Mouse (Mus musculus) liver, embryonic 14.5 days (tissue): ENCODE measurements around the gene Riok2. TPM values are rescaled to one million over a fixed set of nuclear protein-coding genes. Genes with fewer than 3 reads are reported as not detected.

Experiments used
- ATAC-seq: fragments of 200-750 bp; cut with Nextera tagmentation; 2 replicates; pipeline ENCODE4 v1.8.0; 2017; ENCODE audit warnings: moderate number of reproducible peaks, mild to moderate bottlenecking, moderate library complexity; ENCODE audit not compliant: insufficient read depth
- DNase-seq, 3 experiments: peaks; one replicate each; pipeline ENCODE4 v3.0.0-alpha.2; 2012 to 2013; ENCODE audit warnings: low read depth in 3 of 3, low spot score in 3 of 3
- H3K27ac ChIP-seq: fragments of 300-500 bp; sonication (generic); 2 replicates; pipeline ENCODE4 v1.5.1; 2014; ENCODE audit warnings: moderate library complexity, mild to moderate bottlenecking, control low read depth, inconsistent platforms
- H3K27me3 ChIP-seq: fragments of 300-500 bp; sonication (generic); 2 replicates; pipeline ENCODE4 v1.6.1; 2014; ENCODE audit warnings: mild to moderate bottlenecking, low read length, moderate library complexity; ENCODE audit not compliant: control insufficient read depth, insufficient read depth
- H3K36me3 ChIP-seq: fragments of 300-500 bp; sonication (generic); replicated peaks from 2 replicates; pipeline ENCODE4 v1.6.1; 2014; ENCODE audit warnings: low read depth; ENCODE audit not compliant: control insufficient read depth, insufficient read depth
- H3K4me1 ChIP-seq, 2 experiments: fragments of 200-500 bp in 1 of 2; fragments of 300-500 bp in 1 of 2; sonication (generic) in 1 of 2; replicated peaks; 2 replicates each; pipeline ENCODE4 v1.6.1; 2012 to 2014; ENCODE audit warnings: antibody characterized with exemption in 1 of 2, inconsistent platforms in 1 of 2, low read length in 1 of 2; ENCODE audit not compliant: control insufficient read depth in 2 of 2, insufficient read depth in 2 of 2
- H3K4me2 ChIP-seq: fragments of 300-500 bp; sonication (generic); 2 replicates; pipeline ENCODE4 v1.6.1; 2014; ENCODE audit warnings: low read depth, mild to moderate bottlenecking, control low read depth, moderate library complexity
- H3K4me3 ChIP-seq, 2 experiments: fragments of 200-500 bp in 1 of 2; fragments of 300-500 bp in 1 of 2; sonication (generic) in 1 of 2; 2 replicates each; pipeline ENCODE4 v1.5.1; 2012 to 2014; ENCODE audit warnings: low read depth in 2 of 2, low read length in 2 of 2, mild to moderate bottlenecking in 2 of 2, control low read depth in 1 of 2, inconsistent platforms in 1 of 2, moderate library complexity in 1 of 2; ENCODE audit not compliant: insufficient read depth in 1 of 2
- H3K9ac ChIP-seq: fragments of 300-500 bp; sonication (generic); replicated peaks from 2 replicates; pipeline ENCODE4 v1.6.1; 2014; ENCODE audit warnings: mild to moderate bottlenecking, control low read depth, moderate library complexity
- H3K9me3 ChIP-seq: fragments of 300-500 bp; sonication (generic); 2 replicates; pipeline ENCODE4 v1.6.1; 2016; ENCODE audit warnings: low read length, mixed read lengths; ENCODE audit not compliant: control insufficient read depth
- CTCF ChIP-seq: IDR thresholded peaks from 2 replicates; pipeline ENCODE4 v1.5.1; 2016; ENCODE audit warnings: antibody characterized with exemption, low read depth, control low read depth
- EP300 ChIP-seq: IDR thresholded peaks from 2 replicates; pipeline ENCODE4 v1.6.1; 2016; ENCODE audit warnings: antibody characterized with exemption, low read depth
- WGBS: fragments of 180-500 bp; shearing (Covaris S2); extraction: QIAGEN DNeasy Blood & Tissue Kit; methylation state at CpG from one replicate; pipeline ENCODE4 v1.1.7; 2014; ENCODE audit not compliant: insufficient replicate concordance; 5-methylcytosine and 5-hydroxymethylcytosine counted together
- polyA plus RNA-seq, 2 experiments: library from polyadenylated mRNA; depleted of rRNA in 1 of 2; stranded (reverse) in 1 of 2; unstranded in 1 of 2; fragments of >200 nt; fragmentation: Nextera tagmentation in 1 of 2; extraction: Ambion mirVana in 1 of 2; gene quantifications; 2 replicates each; pipeline versions ENCODE4 v1.2.1 to v1.2.3; 2012 to 2014

The Riok2 gene
- polyA plus RNA-seq, 2 experiments = 11.5 to 11.7 TPM

DNA sequence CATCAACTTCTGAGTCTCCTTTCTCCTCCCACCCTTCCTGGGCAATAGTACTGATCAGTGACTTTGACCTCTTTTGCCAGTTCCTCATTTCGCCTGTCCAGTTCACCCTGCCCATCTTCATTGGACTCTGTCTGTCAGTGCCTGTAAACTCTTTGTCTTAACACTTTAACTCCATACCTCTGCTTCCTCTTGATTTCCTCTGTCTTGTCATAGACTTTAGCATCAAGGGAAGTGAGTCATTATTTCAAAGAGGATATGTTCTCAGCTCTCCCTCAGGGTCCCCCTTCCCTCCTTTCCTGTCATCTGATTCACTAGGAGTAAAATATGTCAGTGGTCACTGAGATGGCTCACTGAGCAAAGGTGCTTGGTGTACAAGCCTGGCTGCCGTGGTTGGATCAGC is 24.6 kb downstream of the Riok2 start:
- no peak overlapping the region for H3K9ac ChIP-seq
- 17% methylated on average over 2 of the region's 2 CpGs for WGBS
- no peaks in the 10 kb centered on the region for H3K27me3 ChIP-seq
- ATAC-seq (no peak), DNase-seq (no peak)
- TF ChIP-seq CTCF (no peak), EP300 (no peak)
- H3K4me3 ChIP-seq = no peak overlapping the region
- no peak overlapping the region for H3K27ac ChIP-seq
- no peak overlapping the region for H3K4me2 ChIP-seq
- no peaks in the 10 kb centered on the region for H3K4me1 ChIP-seq
- H3K36me3 ChIP-seq = no peaks in the 10 kb centered on the region
- no peaks in the 10 kb centered on the region for H3K9me3 ChIP-seq

DNA sequence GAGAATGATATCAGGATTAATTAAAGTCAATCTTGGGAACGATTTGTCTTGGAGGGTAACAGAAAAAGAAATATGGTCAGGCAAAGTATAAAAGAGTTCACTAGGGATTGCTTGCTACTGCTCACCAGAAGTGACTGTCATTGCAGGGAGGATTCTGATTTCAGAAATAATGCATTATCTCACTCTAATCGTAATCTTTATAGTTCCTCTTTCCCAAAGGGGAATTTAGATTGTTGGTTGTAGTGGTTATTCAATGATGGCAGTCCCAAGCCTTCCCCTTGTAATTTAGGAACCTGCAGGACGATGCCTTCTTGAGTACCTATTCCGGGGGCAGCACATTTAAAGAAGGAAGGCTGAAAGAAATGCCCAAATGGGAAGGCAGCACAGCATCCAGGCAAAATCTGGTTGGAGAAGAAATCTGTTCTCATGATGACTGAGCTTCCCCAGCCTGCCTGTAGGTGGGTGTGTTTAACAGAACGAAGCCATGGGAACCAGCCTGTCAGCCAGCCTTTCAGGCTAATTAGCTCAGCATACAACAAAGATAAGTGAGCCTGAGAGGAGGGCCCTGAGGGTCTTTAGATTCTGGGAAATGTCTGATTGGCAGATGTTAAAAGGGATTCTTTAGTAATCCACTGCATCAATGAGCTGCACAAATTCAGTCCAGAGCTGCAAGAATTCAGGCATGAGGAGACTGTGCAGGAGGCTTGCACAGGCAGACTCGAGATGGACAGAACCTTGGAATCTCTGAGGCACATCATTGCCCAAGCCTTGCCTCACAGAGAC is 28.3 kb downstream of the Riok2 start, which contains the start of gene Lix1:
Gene Lix1 (plus strand): TSS at position 451 of the 783 bp plus-strand sequence.
- no peak within 1 kb of the TSS for H3K4me3 ChIP-seq
- H3K9ac ChIP-seq = no peak within 1 kb of the TSS
- H3K9me3 ChIP-seq = no peaks in the 10 kb centered on the region
- ATAC-seq (no peak), DNase-seq (no peak)
- 28% methylated on average over 6 of the region's 6 CpGs for WGBS
- no peaks in the 10 kb centered on the region for H3K27me3 ChIP-seq
- no peak within 1 kb of the TSS for H3K4me2 ChIP-seq
- H3K36me3 ChIP-seq = no peaks in the 10 kb centered on the region
- H3K4me1 ChIP-seq = no peaks in the 10 kb centered on the region
- peak; percentile 28; the same call in 1 of the 2 replicates for TF ChIP-seq CTCF
- no peak for TF ChIP-seq EP300
- H3K27ac ChIP-seq = no peak within 1 kb of the TSS

DNA sequence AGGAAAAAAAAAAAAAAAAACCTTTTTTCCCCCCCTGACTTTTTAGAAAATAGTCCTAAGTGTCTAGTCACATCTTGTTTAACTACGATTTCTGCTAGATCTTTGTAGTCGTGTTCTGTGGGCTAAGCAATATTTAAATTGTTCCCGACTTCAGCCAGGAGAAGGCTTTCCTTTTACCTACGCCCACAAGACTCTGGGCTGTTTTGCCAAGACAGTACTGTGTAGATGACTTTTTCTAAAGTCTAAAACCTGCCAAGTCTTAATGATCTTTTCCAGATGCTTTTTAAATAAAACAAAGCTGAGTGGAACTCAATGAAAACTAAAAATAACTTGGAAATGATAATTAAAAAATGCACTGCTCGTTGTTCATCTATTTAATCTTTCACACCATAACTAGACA is 28.9 kb downstream of the Riok2 start:
- H3K27me3 ChIP-seq = no peaks in the 10 kb centered on the region
- WGBS = 54% methylated on average over 5 of the region's 5 CpGs
- no peak overlapping the region for H3K27ac ChIP-seq
- H3K4me3 ChIP-seq = no peak overlapping the region
- H3K9ac ChIP-seq = no peak overlapping the region
- H3K36me3 ChIP-seq = no peaks in the 10 kb centered on the region
- H3K4me2 ChIP-seq = no peak overlapping the region
- ATAC-seq = no peak
- no peaks in the 10 kb centered on the region for H3K4me1 ChIP-seq
- no peaks in the 10 kb centered on the region for H3K9me3 ChIP-seq
- DNase-seq = no peak
- TF ChIP-seq CTCF = no peak
- no peak for TF ChIP-seq EP300

DNA sequence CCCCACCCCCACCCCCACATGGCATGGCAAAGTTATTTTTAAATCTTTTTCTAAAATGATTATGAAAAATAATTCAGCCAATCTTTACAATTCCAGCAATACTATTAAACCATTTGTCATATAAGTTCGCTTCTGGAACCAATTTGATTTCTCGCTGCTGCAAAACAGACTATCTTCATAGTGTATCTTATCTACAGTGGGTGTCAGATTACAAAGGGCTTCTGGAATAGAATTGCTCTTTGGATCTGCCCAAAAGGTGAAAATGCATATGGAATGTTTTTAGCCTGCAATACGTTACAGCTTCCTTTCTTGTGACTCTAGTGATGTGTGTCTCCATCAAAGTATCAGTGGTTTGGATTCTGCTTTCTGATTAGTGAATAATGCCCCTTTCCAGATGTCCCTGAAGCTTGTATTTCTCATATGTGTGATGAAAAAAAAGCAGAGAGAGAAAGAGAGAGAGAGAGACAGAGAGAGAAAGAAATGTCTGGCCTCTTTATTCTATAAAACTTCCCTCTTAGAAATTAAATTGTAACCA is 29.5 kb downstream of the Riok2 start:
- H3K9ac ChIP-seq = no peak overlapping the region
- ATAC-seq (no peak), DNase-seq (no peak)
- WGBS = 54% methylated on average over 3 of the region's 3 CpGs
- no peaks in the 10 kb centered on the region for H3K9me3 ChIP-seq
- no peak overlapping the region for H3K4me3 ChIP-seq
- H3K4me1 ChIP-seq = no peaks in the 10 kb centered on the region
- H3K4me2 ChIP-seq = no peak overlapping the region
- no peaks in the 10 kb centered on the region for H3K27me3 ChIP-seq
- no peak for TF ChIP-seq EP300
- no peak for TF ChIP-seq CTCF
- H3K27ac ChIP-seq = no peak overlapping the region
- H3K36me3 ChIP-seq = no peaks in the 10 kb centered on the region

DNA sequence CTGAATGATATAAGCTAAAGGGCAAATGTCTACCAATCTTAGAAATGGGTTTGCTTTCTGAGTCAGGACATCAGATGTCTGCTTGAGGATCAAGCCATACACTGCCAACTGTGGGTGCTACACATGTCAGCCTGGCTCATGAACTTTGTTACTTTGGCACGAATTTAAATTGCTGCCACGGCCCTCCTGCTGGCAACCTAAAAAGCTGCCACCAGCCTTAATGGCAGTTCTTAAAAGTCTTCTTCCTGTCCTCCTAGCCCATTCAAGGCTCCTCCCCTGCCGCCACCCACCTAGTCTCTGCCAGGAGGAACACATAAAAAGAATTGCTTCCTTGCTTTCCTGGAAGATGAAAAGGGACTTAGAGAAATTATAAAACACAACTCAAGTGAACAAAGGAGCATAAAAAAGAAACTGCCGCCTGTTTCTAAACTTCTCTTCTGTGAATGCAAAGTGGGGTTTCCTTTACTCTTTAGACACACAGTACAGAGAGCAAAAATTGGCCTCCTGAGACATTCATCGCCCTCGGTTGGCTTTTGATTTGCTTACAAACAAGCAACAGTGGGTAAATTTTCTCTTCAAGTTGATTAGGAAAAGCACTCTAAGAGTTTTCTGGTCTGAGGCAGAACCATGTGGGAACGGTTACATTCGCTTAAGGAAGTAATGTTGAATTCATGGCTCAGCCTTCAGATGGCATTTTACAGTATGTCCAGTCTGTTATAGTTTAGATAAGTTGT is 30.9 kb downstream of the Riok2 start:
- Histone ChIP-seq H3K4me3 (no peak overlapping the region), H3K9me3 (no peaks in the 10 kb centered on the region), H3K9ac (no peak overlapping the region), H3K4me1 (no peaks in the 10 kb centered on the region), H3K27me3 (no peaks in the 10 kb centered on the region), H3K36me3 (no peaks in the 10 kb centered on the region), H3K4me2 (no peak overlapping the region), H3K27ac (no peak overlapping the region)
- ATAC-seq (no peak), DNase-seq (no peak)
- 44% methylated on average over 8 of the region's 8 CpGs for WGBS
- no peak for TF ChIP-seq EP300
- TF ChIP-seq CTCF = no peak
